Mouse (Mus musculus) embryonic facial prominence, embryonic 13.5 days (tissue): Measurements from ENCODE around the gene Tspan5. TPM values are rescaled to one million over a fixed set of nuclear protein-coding genes. Genes with fewer than 3 reads are reported as not detected.

Source experiments
- ATAC-seq: fragments of 200-750 bp; cut with Nextera tagmentation; 2 replicates; pipeline ENCODE4 v1.8.0; 2017; ENCODE audit warnings: low read depth; ENCODE audit not compliant: insufficient number of reproducible peaks, insufficient read depth, low FRiP score, low TSS enrichment
- H3K27ac ChIP-seq: fragments of 300-500 bp; sonication (generic); 2 replicates; pipeline ENCODE4 v1.5.1; 2015; ENCODE audit warnings: moderate library complexity, mild to moderate bottlenecking, inconsistent platforms
- H3K27me3 ChIP-seq: fragments of 300-500 bp; sonication (generic); 2 replicates; pipeline ENCODE4 v1.6.1; 2015; ENCODE audit warnings: mild to moderate bottlenecking, inconsistent platforms
- H3K36me3 ChIP-seq: fragments of 300-500 bp; sonication (generic); 2 replicates; pipeline ENCODE4 v1.6.1; 2015; ENCODE audit warnings: mild to moderate bottlenecking, inconsistent platforms
- H3K4me1 ChIP-seq: fragments of 300-500 bp; sonication (generic); 2 replicates; pipeline ENCODE4 v1.6.1; 2015; ENCODE audit warnings: inconsistent platforms
- H3K4me2 ChIP-seq: fragments of 300-500 bp; sonication (generic); 2 replicates; pipeline ENCODE4 v1.6.1; 2015; ENCODE audit warnings: moderate library complexity, mild to moderate bottlenecking, inconsistent platforms
- H3K4me3 ChIP-seq: fragments of 300-500 bp; sonication (generic); 2 replicates; pipeline ENCODE4 v1.5.1; 2015; ENCODE audit warnings: mild to moderate bottlenecking, inconsistent platforms
- H3K9ac ChIP-seq: fragments of 300-500 bp; sonication (generic); 2 replicates; pipeline ENCODE4 v1.6.1; 2015; ENCODE audit warnings: mild to moderate bottlenecking, inconsistent platforms
- H3K9me3 ChIP-seq: fragments of 300-500 bp; sonication (generic); 2 replicates; pipeline ENCODE4 v1.6.1; 2016; ENCODE audit warnings: inconsistent platforms
- WGBS: fragments of 180-500 bp; shearing (Covaris S2); methylation state at CpG from one replicate; pipeline ENCODE4 v1.1.7; 2015; ENCODE audit warnings: mixed read lengths; 5-methylcytosine and 5-hydroxymethylcytosine counted together
- polyA plus RNA-seq: library from polyadenylated mRNA; unstranded; fragments of >200 nt; fragmentation: Nextera tagmentation; extraction: Ambion mirVana; gene quantifications from 2 replicates; pipeline ENCODE4 v1.2.1, GENCODE M21; 2015

Gene Tspan5
- polyA plus RNA-seq, 1 experiment from 2014 or later, result 28.0 TPM

DNA sequence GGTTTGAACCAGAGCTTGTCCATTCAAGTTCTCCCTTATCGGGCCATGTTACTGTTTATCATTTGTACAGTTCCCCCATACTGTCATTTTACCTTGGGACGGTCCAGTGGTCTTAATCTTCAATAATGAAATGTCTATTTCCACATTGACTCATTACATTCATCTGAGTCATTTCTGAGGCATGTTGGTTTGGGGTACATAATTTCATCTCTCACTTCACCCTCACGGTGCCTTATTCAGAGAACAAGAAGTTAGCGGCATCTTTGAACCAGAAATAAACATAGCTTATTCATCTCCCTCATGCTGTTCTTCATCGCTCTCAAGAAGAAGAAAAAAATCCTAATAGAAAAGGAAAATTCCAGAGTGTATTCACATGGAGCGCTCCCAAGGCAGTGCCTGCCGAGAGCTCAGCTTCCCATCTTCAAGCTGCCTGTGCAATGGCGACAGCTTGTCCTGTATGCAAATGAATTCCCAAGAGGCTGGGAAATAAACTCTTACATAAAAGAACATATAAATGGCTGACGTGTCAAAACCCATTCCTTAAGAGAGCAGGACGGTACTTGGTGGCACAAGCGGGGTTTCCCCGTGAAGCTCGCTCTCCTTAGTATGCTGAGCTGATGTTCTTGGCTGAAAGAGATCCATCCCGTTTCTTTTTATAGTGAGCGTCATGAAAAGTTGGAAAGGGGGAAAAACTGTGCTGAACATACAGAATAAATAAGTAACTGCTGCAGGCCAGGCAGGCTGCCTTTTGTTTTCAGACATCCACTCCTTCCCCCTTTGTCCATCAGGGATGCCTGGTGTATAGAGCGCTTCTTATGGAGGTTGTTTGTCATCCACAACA lies 112.2 kb downstream of the Tspan5 start:
- peak overlapping the region; percentile 28; the same call in 1 of the 2 replicates for H3K27ac ChIP-seq
- peaks cover 95% of the 10 kb centered on the region for H3K4me1 ChIP-seq
- H3K4me3 ChIP-seq, result no peak overlapping the region
- H3K4me2 ChIP-seq, result no peak overlapping the region
- no peaks in the 10 kb centered on the region for H3K36me3 ChIP-seq
- H3K27me3 ChIP-seq, result no peaks in the 10 kb centered on the region
- H3K9ac ChIP-seq, result no peak overlapping the region
- ATAC-seq, result no peak
- WGBS, result 58% methylated on average over 16 of the region's 16 CpGs
- H3K9me3 ChIP-seq, result no peaks in the 10 kb centered on the region

- no peaks in the 10 kb centered on the region for H3K36me3 ChIP-seq
- no peaks in the 10 kb centered on the region for H3K9me3 ChIP-seq
- peaks cover 91% of the 10 kb centered on the region for H3K4me1 ChIP-seq
- H3K4me2 ChIP-seq, result no peak overlapping the region
- ATAC-seq, result no peak
- H3K4me3 ChIP-seq, result no peak overlapping the region
- no peak overlapping the region for H3K27ac ChIP-seq
- no peaks in the 10 kb centered on the region for H3K27me3 ChIP-seq
- H3K9ac ChIP-seq, result no peak overlapping the region
- WGBS, result 55% methylated on average over 5 of the region's 5 CpGs
These were observed 113.4 kb downstream of the Tspan5 start for GRCm38 (mm10) chr3:138855387-138855786.

GRCm38 (mm10) chr3:138856946-138857345 lies 115.0 kb downstream of the Tspan5 start:
- 69% methylated on average over 4 of the region's 4 CpGs for WGBS
- no peak for ATAC-seq

DNA sequence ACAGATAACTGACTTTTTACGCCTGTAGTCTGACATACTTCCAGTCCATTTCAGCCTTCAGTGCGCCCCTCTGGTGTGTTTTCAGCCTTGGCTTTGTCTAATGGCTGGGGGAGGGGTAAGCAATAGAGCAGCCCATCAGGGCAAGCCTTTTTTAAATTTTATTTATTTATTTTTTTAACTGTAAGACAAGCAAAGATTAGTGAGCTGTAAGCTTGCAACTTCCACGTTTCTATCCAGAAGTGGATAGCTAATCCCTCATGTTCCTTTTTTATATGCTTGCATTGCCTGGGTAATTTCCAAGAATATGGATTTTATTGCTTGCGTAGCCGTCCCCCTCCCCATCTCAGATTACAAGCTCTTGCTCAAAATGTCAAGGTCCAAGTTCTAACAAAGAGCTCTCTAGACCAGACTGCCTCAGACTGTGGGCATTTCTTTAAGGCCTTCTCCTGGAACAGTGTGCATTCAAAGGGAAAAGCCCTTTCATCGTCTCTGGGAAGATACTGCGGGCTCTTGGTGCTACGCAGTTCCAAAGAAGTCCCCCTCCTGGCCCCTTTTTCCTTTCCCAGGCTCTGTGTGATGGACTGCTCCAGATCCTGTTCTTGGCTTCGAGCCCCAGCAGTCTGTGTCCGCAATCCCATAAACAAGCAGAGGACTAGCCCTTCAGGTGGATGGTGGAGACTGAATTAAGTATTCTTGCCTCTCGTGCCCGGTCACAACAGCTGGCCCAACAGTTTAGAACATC lies 116.0 kb downstream of the Tspan5 start:
- no peaks in the 10 kb centered on the region for H3K9me3 ChIP-seq
- peak overlapping the region; percentile 84 for H3K27ac ChIP-seq
- no peaks in the 10 kb centered on the region for H3K27me3 ChIP-seq
- WGBS, result 36% methylated on average over 12 of the region's 12 CpGs
- H3K4me2 ChIP-seq, result no peak overlapping the region
- H3K4me1 ChIP-seq, result peaks cover 76% of the 10 kb centered on the region
- 0 out of 2 replicates have a peak overlapping the region, but pooled peaks have one; percentile 32 for H3K9ac ChIP-seq
- H3K4me3 ChIP-seq, result no peak overlapping the region
- no peaks in the 10 kb centered on the region for H3K36me3 ChIP-seq
- ATAC-seq, result no peak

More at GRCm38 (mm10) chr3:138856946-138857345, 115.0 kb downstream of the Tspan5 start:
- Histone ChIP-seq H3K4me1 (peaks cover 83% of the 10 kb centered on the region), H3K36me3 (no peaks in the 10 kb centered on the region), H3K9me3 (no peaks in the 10 kb centered on the region), H3K4me3 (no peak overlapping the region), H3K4me2 (no peak overlapping the region), H3K9ac (no peak overlapping the region), H3K27ac (0 out of 2 replicates have a peak overlapping the region, but pooled peaks have one; percentile 16), H3K27me3 (no peaks in the 10 kb centered on the region)

- Histone ChIP-seq H3K27ac (peak overlapping the region; percentile 84), H3K4me3 (no peak overlapping the region), H3K36me3 (no peaks in the 10 kb centered on the region), H3K9me3 (no peaks in the 10 kb centered on the region), H3K27me3 (no peaks in the 10 kb centered on the region), H3K9ac (no peak overlapping the region), H3K4me1 (peaks cover 73% of the 10 kb centered on the region), H3K4me2 (no peak overlapping the region)
- 80% methylated on average over 6 of the region's 6 CpGs for WGBS
- no peak for ATAC-seq
These were observed 116.7 kb downstream of the Tspan5 start for GRCm38 (mm10) chr3:138858649-138859048.

DNA sequence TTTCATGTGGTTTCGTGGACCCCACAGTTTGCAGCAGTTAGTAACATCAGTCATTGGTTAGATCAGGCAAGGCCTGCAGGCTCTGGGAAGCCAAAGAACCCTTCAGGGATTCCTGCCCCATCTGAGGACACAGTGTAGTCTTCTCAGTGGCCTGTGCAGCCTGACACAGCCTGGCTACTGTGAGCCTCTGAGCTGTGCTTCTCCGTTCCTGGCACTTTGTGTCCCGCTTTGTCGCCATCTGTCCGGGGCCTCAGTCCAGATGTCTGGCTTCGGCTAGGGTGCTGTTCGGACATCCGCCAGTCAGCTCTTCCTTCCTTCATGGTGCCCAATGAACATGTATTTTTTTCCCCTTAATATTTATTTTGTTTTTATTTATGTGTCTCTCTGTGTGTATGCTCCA lies 117.2 kb downstream of the Tspan5 start:
- peak overlapping the region; percentile 84; the same call in 1 of the 2 replicates for H3K27ac ChIP-seq
- H3K36me3 ChIP-seq, result no peaks in the 10 kb centered on the region
- H3K4me2 ChIP-seq, result no peak overlapping the region
- 65% methylated on average over 8 of the region's 8 CpGs for WGBS
- no peak for ATAC-seq
- no peaks in the 10 kb centered on the region for H3K9me3 ChIP-seq
- no peak overlapping the region for H3K9ac ChIP-seq
- H3K4me1 ChIP-seq, result peaks cover 73% of the 10 kb centered on the region
- H3K4me3 ChIP-seq, result no peak overlapping the region
- H3K27me3 ChIP-seq, result no peaks in the 10 kb centered on the region

- Histone ChIP-seq H3K9ac (no peak overlapping the region), H3K36me3 (no peaks in the 10 kb centered on the region), H3K27me3 (no peaks in the 10 kb centered on the region), H3K9me3 (no peaks in the 10 kb centered on the region), H3K4me2 (no peak overlapping the region), H3K27ac (no peak overlapping the region), H3K4me3 (no peak overlapping the region), H3K4me1 (peaks cover 72% of the 10 kb centered on the region)
- ATAC-seq, result no peak
- 55% methylated on average over 8 of the region's 8 CpGs for WGBS
These were observed 117.7 kb downstream of the Tspan5 start for GRCm38 (mm10) chr3:138859666-138860065.

DNA sequence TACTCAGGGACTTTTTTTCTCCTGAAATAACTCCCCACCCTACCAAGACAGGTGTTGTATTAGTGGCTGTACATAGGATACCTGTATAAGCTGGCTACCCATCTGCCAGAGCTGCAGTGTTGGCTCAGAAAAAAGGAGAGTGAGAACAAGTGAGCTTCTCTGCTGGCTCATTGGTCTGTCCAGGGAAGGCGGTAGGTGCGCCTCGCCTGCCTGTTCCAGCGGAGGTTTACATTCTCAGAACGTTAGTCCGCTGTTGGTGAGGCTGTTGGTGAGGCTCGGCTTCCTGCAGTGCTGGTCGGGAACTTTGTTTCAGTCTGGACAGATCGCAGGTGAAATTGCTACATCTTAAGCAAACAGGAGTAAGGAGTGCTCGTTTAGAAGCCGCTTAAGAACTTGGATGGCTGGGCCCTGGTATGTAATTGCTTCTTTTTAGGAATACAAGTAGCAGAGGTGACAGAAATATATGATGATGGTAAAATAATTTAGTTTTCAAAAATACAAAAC lies 118.3 kb downstream of the Tspan5 start:
- no peak for ATAC-seq
- H3K9me3 ChIP-seq, result no peaks in the 10 kb centered on the region
- no peaks in the 10 kb centered on the region for H3K36me3 ChIP-seq
- H3K27me3 ChIP-seq, result no peaks in the 10 kb centered on the region
- no peak overlapping the region for H3K27ac ChIP-seq
- H3K9ac ChIP-seq, result no peak overlapping the region
- no peak overlapping the region for H3K4me3 ChIP-seq
- no peak overlapping the region for H3K4me2 ChIP-seq
- peaks cover 72% of the 10 kb centered on the region for H3K4me1 ChIP-seq
- WGBS, result 78% methylated on average over 11 of the region's 11 CpGs

DNA sequence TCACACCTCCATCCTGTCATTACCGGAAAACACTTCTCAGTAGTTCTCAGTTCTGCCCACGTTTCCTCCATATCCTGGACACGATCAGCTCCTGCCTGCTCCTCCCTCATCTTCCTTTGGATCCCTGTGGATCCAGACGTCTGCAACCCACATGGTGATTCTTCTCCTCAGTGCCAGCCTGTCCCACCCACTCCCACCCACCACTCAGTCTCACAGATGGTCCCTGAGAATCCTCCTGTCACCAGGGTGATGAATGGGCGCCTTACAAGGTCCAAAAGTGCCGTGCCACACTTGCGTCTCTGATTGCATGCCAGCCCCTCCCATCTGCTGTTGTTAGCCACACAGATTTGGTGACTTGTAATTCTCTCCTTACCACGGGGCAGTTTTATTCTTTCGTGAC lies 119.0 kb downstream of the Tspan5 start:
- Histone ChIP-seq H3K9ac (no peak overlapping the region), H3K4me1 (peaks cover 67% of the 10 kb centered on the region)
- WGBS, result 57% methylated on average over 9 of the region's 9 CpGs

DNA sequence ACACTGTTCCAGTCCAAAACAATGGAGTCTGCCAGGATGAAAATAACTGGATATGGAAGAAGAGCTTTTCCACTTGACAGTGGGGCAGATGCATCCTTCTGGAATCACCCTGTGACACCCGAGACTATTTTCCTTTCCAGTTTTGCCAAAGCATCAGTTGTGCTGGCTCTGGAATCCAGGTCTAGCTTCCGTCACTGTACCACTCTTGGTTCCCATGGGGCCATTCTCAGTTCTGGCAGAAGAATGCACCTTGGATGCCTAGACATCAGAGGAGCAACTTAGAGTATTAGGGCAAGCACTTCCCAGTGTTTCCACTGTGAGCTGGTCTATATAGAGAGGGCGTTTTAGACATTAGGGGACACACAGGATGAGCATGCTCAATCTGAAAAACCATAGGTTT lies 119.6 kb downstream of the Tspan5 start:
- no peak overlapping the region for H3K4me3 ChIP-seq
- no peak for ATAC-seq
- H3K27me3 ChIP-seq, result no peaks in the 10 kb centered on the region
- H3K9me3 ChIP-seq, result 0 out of 2 replicates have a peak, but pooled peaks cover 3% of the 10 kb centered on the region
- H3K4me1 ChIP-seq, result peaks cover 61% of the 10 kb centered on the region
- no peak overlapping the region for H3K9ac ChIP-seq
- no peak overlapping the region for H3K4me2 ChIP-seq
- H3K27ac ChIP-seq, result no peak overlapping the region
- 76% methylated on average over 3 of the region's 3 CpGs for WGBS
- no peaks in the 10 kb centered on the region for H3K36me3 ChIP-seq

More for the DNA sequence above, 119.0 kb downstream of the Tspan5 start:
- H3K36me3 ChIP-seq, result no peaks in the 10 kb centered on the region
- no peaks in the 10 kb centered on the region for H3K27me3 ChIP-seq
- H3K27ac ChIP-seq, result no peak overlapping the region
- ATAC-seq, result no peak
- no peaks in the 10 kb centered on the region for H3K9me3 ChIP-seq
- H3K4me2 ChIP-seq, result no peak overlapping the region
- H3K4me3 ChIP-seq, result no peak overlapping the region

- 38% methylated on average over 12 of the region's 12 CpGs for WGBS
- H3K9me3 ChIP-seq, result 0 out of 2 replicates have a peak, but pooled peaks cover 3% of the 10 kb centered on the region
- peak overlapping the region; percentile 79 for H3K27ac ChIP-seq
- no peak for ATAC-seq
- H3K36me3 ChIP-seq, result no peaks in the 10 kb centered on the region
- H3K4me2 ChIP-seq, result peak overlapping the region; percentile 44
- no peak overlapping the region for H3K9ac ChIP-seq
- no peak overlapping the region for H3K4me3 ChIP-seq
- no peaks in the 10 kb centered on the region for H3K27me3 ChIP-seq
- peaks cover 55% of the 10 kb centered on the region for H3K4me1 ChIP-seq
These were observed 122.2 kb downstream of the Tspan5 start for GRCm38 (mm10) chr3:138864166-138864648.
